Mouse (Mus musculus): Measurements from ENCODE around the gene Brd2.

DNA sequence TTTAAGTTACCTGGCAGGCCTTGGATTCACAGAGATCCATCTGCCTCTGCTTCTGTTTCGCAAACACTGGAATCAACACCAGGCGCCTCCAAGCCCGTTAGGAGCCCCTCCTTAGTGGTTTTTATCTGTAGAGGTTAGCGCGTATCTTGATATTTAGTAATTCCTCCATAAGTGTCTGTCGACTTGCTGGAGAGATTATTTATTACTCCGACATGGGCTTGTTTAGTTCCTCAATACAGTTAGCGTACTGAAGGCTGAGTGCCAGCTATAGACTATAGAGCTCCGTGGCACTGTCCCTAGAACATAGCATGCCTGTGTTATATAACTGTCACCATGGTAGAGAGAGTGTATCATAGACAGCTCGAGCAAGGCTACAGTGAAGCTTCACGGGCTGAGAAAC is 34.3 kb downstream of the Brd2 start:
- no peak for TF ChIP-seq POLR2A (IDR thresholded peaks at IDR 0.05; ENCODE audit: insufficient read depth, low read depth, low read length)
- TF ChIP-seq CTCF (IDR thresholded peaks at IDR 0.05; ENCODE audit: insufficient read depth, low read depth, low read length), result no peak

Data from olfactory bulb, adult 2 months (tissue).